Mouse (Mus musculus): ENCODE measurements around the gene Kcnk13. TPM values are rescaled to one million over a fixed set of nuclear protein-coding genes. Genes with fewer than 3 reads are reported as not detected.

Kcnk13 gene
- polyA plus RNA-seq, 1 experiment = 3.0 TPM

GRCm38 (mm10) chr12:100002914-100003587 lies 38.8 kb downstream of the Kcnk13 start:
- no peak overlapping the region for H3K4me3 ChIP-seq (replicated peaks; ENCODE audit: extremely low read depth, low read depth, low read length)
- H3K4me1 ChIP-seq (ENCODE audit: control insufficient read depth, insufficient read depth, low read length) = no peaks in the 10 kb centered on the region
- no peak for DNase-seq
- 47% methylated on average over 8 of the region's 8 CpGs for WGBS
- TF ChIP-seq CTCF (IDR thresholded peaks at IDR 0.05; ENCODE audit: insufficient read depth, low read length) = no peak

- DNase-seq = no peak
- 75% methylated on average over 5 of the region's 5 CpGs for WGBS
- TF ChIP-seq POLR2A (IDR thresholded peaks at IDR 0.05; ENCODE audit: borderline replicate concordance, extremely low read depth, low read depth, low read length) (no peak), CTCF (IDR thresholded peaks at IDR 0.05; ENCODE audit: insufficient read depth, low read length) (no peak)
- Histone ChIP-seq H3K4me1 (ENCODE audit: control insufficient read depth, insufficient read depth, low read length) (no peaks in the 10 kb centered on the region), H3K4me3 (replicated peaks; ENCODE audit: extremely low read depth, low read depth, low read length) (no peak overlapping the region)
Observed at GRCm38 (mm10) chr12:100005285-100005684, 41.0 kb downstream of the Kcnk13 start.

GRCm38 (mm10) chr12:100006681-100007080 lies 42.4 kb downstream of the Kcnk13 start:
- WGBS = 65% methylated on average over 2 of the region's 2 CpGs
- TF ChIP-seq CTCF (IDR thresholded peaks at IDR 0.05; ENCODE audit: insufficient read depth, low read length) = no peak
- TF ChIP-seq POLR2A (IDR thresholded peaks at IDR 0.05; ENCODE audit: borderline replicate concordance, extremely low read depth, low read depth, low read length) = no peak
- Histone ChIP-seq H3K4me3 (replicated peaks; ENCODE audit: extremely low read depth, low read depth, low read length) (no peak overlapping the region), H3K4me1 (ENCODE audit: control insufficient read depth, insufficient read depth, low read length) (no peaks in the 10 kb centered on the region)
- no peak for DNase-seq

- 80% methylated on average over 3 of the region's 3 CpGs for WGBS
- DNase-seq = no peak
- H3K4me1 ChIP-seq (ENCODE audit: control insufficient read depth, insufficient read depth, low read length) = no peaks in the 10 kb centered on the region
- H3K4me3 ChIP-seq (replicated peaks; ENCODE audit: extremely low read depth, low read depth, low read length) = no peak overlapping the region
- TF ChIP-seq CTCF (IDR thresholded peaks at IDR 0.05; ENCODE audit: insufficient read depth, low read length) = no peak
Observed at GRCm38 (mm10) chr12:100012839-100013238, 48.5 kb downstream of the Kcnk13 start.

GRCm38 (mm10) chr12:100015146-100015545 lies 50.8 kb downstream of the Kcnk13 start:
- Histone ChIP-seq H3K4me1 (ENCODE audit: control insufficient read depth, insufficient read depth, low read length) (no peaks in the 10 kb centered on the region), H3K4me3 (replicated peaks; ENCODE audit: extremely low read depth, low read depth, low read length) (no peak overlapping the region)
- no peak for TF ChIP-seq POLR2A (IDR thresholded peaks at IDR 0.05; ENCODE audit: borderline replicate concordance, extremely low read depth, low read depth, low read length)
- no peak for TF ChIP-seq CTCF (IDR thresholded peaks at IDR 0.05; ENCODE audit: insufficient read depth, low read length)
- DNase-seq = no peak
- 82% methylated on average over 5 of the region's 5 CpGs for WGBS

- no peak for TF ChIP-seq CTCF (IDR thresholded peaks at IDR 0.05; ENCODE audit: insufficient read depth, low read length)
- TF ChIP-seq POLR2A (IDR thresholded peaks at IDR 0.05; ENCODE audit: borderline replicate concordance, extremely low read depth, low read depth, low read length) = no peak
- 86% methylated on average over 6 of the region's 6 CpGs for WGBS
- Histone ChIP-seq H3K4me3 (replicated peaks; ENCODE audit: extremely low read depth, low read depth, low read length) (no peak overlapping the region), H3K4me1 (ENCODE audit: control insufficient read depth, insufficient read depth, low read length) (no peaks in the 10 kb centered on the region)
- no peak for DNase-seq
Observed at GRCm38 (mm10) chr12:100017709-100018108, 53.4 kb downstream of the Kcnk13 start.

- TF ChIP-seq POLR2A (IDR thresholded peaks at IDR 0.05; ENCODE audit: borderline replicate concordance, extremely low read depth, low read depth, low read length) = no peak
- no peak for TF ChIP-seq CTCF (IDR thresholded peaks at IDR 0.05; ENCODE audit: insufficient read depth, low read length)
- DNase-seq = no peak
- no peaks in the 10 kb centered on the region for H3K4me1 ChIP-seq (ENCODE audit: control insufficient read depth, insufficient read depth, low read length)
- H3K4me3 ChIP-seq (replicated peaks; ENCODE audit: extremely low read depth, low read depth, low read length) = no peak overlapping the region
- 53% methylated on average over 5 of the region's 5 CpGs for WGBS
Observed at GRCm38 (mm10) chr12:100022490-100022889, 58.2 kb downstream of the Kcnk13 start.

GRCm38 (mm10) chr12:100023821-100024365 lies 59.6 kb downstream of the Kcnk13 start:
- 57% methylated on average over 12 of the region's 12 CpGs for WGBS
- no peak overlapping the region for H3K4me3 ChIP-seq (replicated peaks; ENCODE audit: extremely low read depth, low read depth, low read length)
- TF ChIP-seq CTCF (IDR thresholded peaks at IDR 0.05; ENCODE audit: insufficient read depth, low read length) (no peak), POLR2A (IDR thresholded peaks at IDR 0.05; ENCODE audit: borderline replicate concordance, extremely low read depth, low read depth, low read length) (no peak)
- H3K4me1 ChIP-seq (ENCODE audit: control insufficient read depth, insufficient read depth, low read length) = no peaks in the 10 kb centered on the region
- DNase-seq = no peak

GRCm38 (mm10) chr12:100025675-100026074 lies 61.4 kb downstream of the Kcnk13 start:
- no peak for DNase-seq
- WGBS = 62% methylated on average over 11 of the region's 11 CpGs
- Histone ChIP-seq H3K4me1 (ENCODE audit: control insufficient read depth, insufficient read depth, low read length) (no peaks in the 10 kb centered on the region), H3K4me3 (replicated peaks; ENCODE audit: extremely low read depth, low read depth, low read length) (no peak overlapping the region)
- TF ChIP-seq POLR2A (IDR thresholded peaks at IDR 0.05; ENCODE audit: borderline replicate concordance, extremely low read depth, low read depth, low read length) (no peak), CTCF (IDR thresholded peaks at IDR 0.05; ENCODE audit: insufficient read depth, low read length) (no peak)

GRCm38 (mm10) chr12:100026715-100027245 lies 62.5 kb downstream of the Kcnk13 start:
- H3K4me1 ChIP-seq (ENCODE audit: control insufficient read depth, insufficient read depth, low read length) = no peaks in the 10 kb centered on the region
- DNase-seq = no peak
- no peak for TF ChIP-seq CTCF (IDR thresholded peaks at IDR 0.05; ENCODE audit: insufficient read depth, low read length)
- TF ChIP-seq POLR2A (IDR thresholded peaks at IDR 0.05; ENCODE audit: borderline replicate concordance, extremely low read depth, low read depth, low read length) = no peak
- 68% methylated on average over 7 of the region's 7 CpGs for WGBS
- no peak overlapping the region for H3K4me3 ChIP-seq (replicated peaks; ENCODE audit: extremely low read depth, low read depth, low read length)
